Mouse (Mus musculus): Measurements from ENCODE around the gene Cfap161. TPM values are rescaled to one million over a fixed set of nuclear protein-coding genes. Genes with fewer than 3 reads are reported as not detected.

Cfap161 gene
- polyA plus RNA-seq (2012), result not detected in 2 replicates

- TF ChIP-seq GATA1 (IDR thresholded peaks at IDR 0.05; ENCODE audit: low read length), result no peak
Measured at GRCm38 (mm10) chr7:83794705-83795104, at the start of gene Cfap161. TSS of gene Cfap161 (minus strand) at chr7:83794880.

GRCm38 (mm10) chr7:83842486-83843259 is 48.0 kb upstream of the Cfap161 start:
- TF ChIP-seq GATA1 (IDR thresholded peaks at IDR 0.05; ENCODE audit: low read length), result no peak

- no peak for TF ChIP-seq GATA1 (IDR thresholded peaks at IDR 0.05; ENCODE audit: low read length)
Measured at GRCm38 (mm10) chr7:83840076-83840475, 45.4 kb upstream of the Cfap161 start.

GRCm38 (mm10) chr7:83838525-83839224 is 44.0 kb upstream of the Cfap161 start:
- no peak for TF ChIP-seq GATA1 (IDR thresholded peaks at IDR 0.05; ENCODE audit: low read length)

GRCm38 (mm10) chr7:83829355-83829754 is 34.7 kb upstream of the Cfap161 start:
- TF ChIP-seq GATA1 (IDR thresholded peaks at IDR 0.05; ENCODE audit: low read length), result no peak

- TF ChIP-seq GATA1 (IDR thresholded peaks at IDR 0.05; ENCODE audit: low read length), result no peak
Measured at GRCm38 (mm10) chr7:83827402-83828076, 32.9 kb upstream of the Cfap161 start.

GRCm38 (mm10) chr7:83826808-83827207 is 32.1 kb upstream of the Cfap161 start:
- no peak for TF ChIP-seq GATA1 (IDR thresholded peaks at IDR 0.05; ENCODE audit: low read length)

GRCm38 (mm10) chr7:83821951-83822350 is 27.3 kb upstream of the Cfap161 start:
- no peak for TF ChIP-seq GATA1 (IDR thresholded peaks at IDR 0.05; ENCODE audit: low read length)

- TF ChIP-seq GATA1 (IDR thresholded peaks at IDR 0.05; ENCODE audit: low read length), result no peak
Measured at GRCm38 (mm10) chr7:83816886-83817285, 22.2 kb upstream of the Cfap161 start.

GRCm38 (mm10) chr7:83815646-83816045 is 21.0 kb upstream of the Cfap161 start:
- TF ChIP-seq GATA1 (IDR thresholded peaks at IDR 0.05; ENCODE audit: low read length), result no peak

GRCm38 (mm10) chr7:83813993-83814392 is 19.3 kb upstream of the Cfap161 start:
- no peak for TF ChIP-seq GATA1 (IDR thresholded peaks at IDR 0.05; ENCODE audit: low read length)

GRCm38 (mm10) chr7:83813465-83813864 is 18.8 kb upstream of the Cfap161 start:
- TF ChIP-seq GATA1 (IDR thresholded peaks at IDR 0.05; ENCODE audit: low read length), result no peak

GRCm38 (mm10) chr7:83813016-83813415 is 18.3 kb upstream of the Cfap161 start:
- no peak for TF ChIP-seq GATA1 (IDR thresholded peaks at IDR 0.05; ENCODE audit: low read length)

GRCm38 (mm10) chr7:83812581-83812980 is 17.9 kb upstream of the Cfap161 start:
- no peak for TF ChIP-seq GATA1 (IDR thresholded peaks at IDR 0.05; ENCODE audit: low read length)

GRCm38 (mm10) chr7:83811916-83812315 is 17.2 kb upstream of the Cfap161 start:
- no peak for TF ChIP-seq GATA1 (IDR thresholded peaks at IDR 0.05; ENCODE audit: low read length)

- TF ChIP-seq GATA1 (IDR thresholded peaks at IDR 0.05; ENCODE audit: low read length), result no peak
Measured at GRCm38 (mm10) chr7:83811461-83811860, 16.8 kb upstream of the Cfap161 start.
